ENCODE assay signal across 13 mouse cellular contexts in the genomic region with DNA sequence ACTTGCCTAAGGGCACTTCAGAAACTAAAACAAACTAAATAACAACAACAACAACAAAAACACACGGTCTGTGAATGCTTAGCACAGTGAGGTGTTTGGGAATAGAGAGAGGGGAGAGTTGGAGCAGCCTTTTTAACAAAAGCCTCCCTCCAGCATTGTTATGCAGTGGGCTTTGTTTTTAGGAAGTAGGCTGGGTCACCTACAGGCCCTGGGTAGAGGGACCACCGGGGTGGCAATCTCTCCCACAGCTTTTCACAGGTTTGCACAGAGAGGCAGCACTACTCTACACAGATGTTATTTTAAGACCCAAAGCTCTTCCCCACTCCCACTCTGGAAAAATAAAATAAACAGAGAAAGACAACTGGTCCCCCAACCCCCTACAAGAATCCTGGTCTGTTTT. TPM values are rescaled to one million over a fixed set of nuclear protein-coding genes. Genes with fewer than 3 reads are reported as not detected.
DNase-seq lines count a peak whose midpoint lies in the region; ATAC-seq and TF ChIP-seq lines count a peak whose summit lies in the region.
"Had no signal": no experiment of that assay in that cellular context is flagged by ENCODE, and none has a peak within 500 bp of the region (broad histone marks: within the 10 kb centered on the region; RNA-seq: fewer than 3 reads in every experiment).

No protein-coding gene starts in this region.

- no peak for TF ChIP-seq CTCF in midbrain, postnatal 0 days (IDR thresholded peaks at IDR 0.05)

- H3K4me1 ChIP-seq in forebrain, embryonic 10.5 days, result peaks cover 74% of the 10 kb centered on the region
- peaks cover 30% of the 10 kb centered on the region for H3K4me1 ChIP-seq in forebrain, embryonic 14.5 days (ENCODE audit: control insufficient read depth, insufficient read depth, low read length)
- H3K4me1 ChIP-seq in midbrain, embryonic 10.5 days, result peaks cover 44% of the 10 kb centered on the region
- no peaks in the 10 kb centered on the region for H3K4me1 ChIP-seq in midbrain, postnatal 0 days (ENCODE audit: insufficient read depth, low read length)
- H3K4me1 ChIP-seq in embryonic facial prominence, embryonic 13.5 days, result peaks cover 75% of the 10 kb centered on the region
- peaks cover 79% of the 10 kb centered on the region for H3K4me1 ChIP-seq in limb, embryonic 13.5 days

- no peaks in the 10 kb centered on the region for H3K9me3 ChIP-seq in forebrain, embryonic 10.5 days
- H3K9me3 ChIP-seq in forebrain, embryonic 14.5 days (replicated peaks; ENCODE audit: control insufficient read depth, low read length), result no peaks in the 10 kb centered on the region
- H3K9me3 ChIP-seq in midbrain, embryonic 10.5 days (replicated peaks), result no peaks in the 10 kb centered on the region
- H3K9me3 ChIP-seq in midbrain, postnatal 0 days (ENCODE audit: low read length), result no peaks in the 10 kb centered on the region
- H3K9me3 ChIP-seq in embryonic facial prominence, embryonic 13.5 days, result no peaks in the 10 kb centered on the region
- no peaks in the 10 kb centered on the region for H3K9me3 ChIP-seq in limb, embryonic 13.5 days

- peak overlapping the region; percentile 79 for H3K27ac ChIP-seq in forebrain, embryonic 10.5 days
- no peak overlapping the region for H3K27ac ChIP-seq in forebrain, embryonic 14.5 days (ENCODE audit: low read depth, low read length)
- peak overlapping the region; percentile 77 for H3K27ac ChIP-seq in midbrain, embryonic 10.5 days (replicated peaks)
- no peak overlapping the region for H3K27ac ChIP-seq in midbrain, postnatal 0 days (ENCODE audit: low read depth, low read length)
- peak overlapping the region; percentile 85 for H3K27ac ChIP-seq in embryonic facial prominence, embryonic 13.5 days
- H3K27ac ChIP-seq in limb, embryonic 13.5 days, result peak overlapping the region; percentile 74
- H3K27ac ChIP-seq: heart, adult 2 months had no signal

- no peak for ATAC-seq in forebrain, embryonic 14.5 days
- ATAC-seq in midbrain, postnatal 0 days (ENCODE audit: low FRiP score), result no peak
- no peak for ATAC-seq in embryonic facial prominence, embryonic 13.5 days (ENCODE audit: insufficient number of reproducible peaks, insufficient read depth, low FRiP score, low TSS enrichment, low read depth)
- ATAC-seq in limb, embryonic 13.5 days (ENCODE audit: low FRiP score, low read depth), result peak; percentile 10; the same call in 1 of the 2 replicates

- H3K4me3 ChIP-seq in forebrain, embryonic 10.5 days, result peak overlapping the region; percentile 12; the same call in 1 of the 2 replicates
- no peak overlapping the region for H3K4me3 ChIP-seq in forebrain, embryonic 14.5 days (ENCODE audit: low read depth, low read length)
- no peak overlapping the region for H3K4me3 ChIP-seq in midbrain, embryonic 10.5 days
- no peak overlapping the region for H3K4me3 ChIP-seq in midbrain, postnatal 0 days (ENCODE audit: low read depth, low read length)
- no peak overlapping the region for H3K4me3 ChIP-seq in embryonic facial prominence, embryonic 13.5 days
- H3K4me3 ChIP-seq in limb, embryonic 13.5 days, result no peak overlapping the region
- H3K4me3 ChIP-seq: heart, adult 2 months had no signal

- peaks cover 13% of the 10 kb centered on the region; the same call in 1 of the 2 replicates for H3K27me3 ChIP-seq in forebrain, embryonic 10.5 days (ENCODE audit: poor library complexity, severe bottlenecking)
- peaks cover 10% of the 10 kb centered on the region for H3K27me3 ChIP-seq in forebrain, embryonic 14.5 days (replicated peaks; ENCODE audit: control insufficient read depth, insufficient read depth, low read length)
- no peaks in the 10 kb centered on the region for H3K27me3 ChIP-seq in midbrain, embryonic 10.5 days (ENCODE audit: low read depth, poor library complexity, severe bottlenecking)
- no peaks in the 10 kb centered on the region for H3K27me3 ChIP-seq in midbrain, postnatal 0 days (ENCODE audit: insufficient read depth, low read length)
- H3K27me3 ChIP-seq in embryonic facial prominence, embryonic 13.5 days, result no peaks in the 10 kb centered on the region
- no peaks in the 10 kb centered on the region for H3K27me3 ChIP-seq in limb, embryonic 13.5 days

- DNase-seq in forebrain, embryonic 10.5 days (ENCODE audit: extremely low spot score, low spot score), result no peak
- DNase-seq in forebrain, embryonic 14.5 days (ENCODE audit: low spot score), result no peak
- DNase-seq in midbrain, embryonic 10.5 days (ENCODE audit: low spot score), result no peak
- DNase-seq in midbrain, postnatal 0 days (ENCODE audit: low spot score), result no peak
- DNase-seq in left cerebral cortex, adult 11 months (ENCODE audit: low spot score), result no peak
- DNase-seq in heart, adult 11 months, result no peak
- DNase-seq: cerebellum, postnatal 36 days; kidney, adult 8-10 months; layer of hippocampus, postnatal 36 days; right cerebral cortex, adult 18-20 months had no signal

- no peak overlapping the region for H3K4me2 ChIP-seq in forebrain, embryonic 14.5 days (ENCODE audit: low read length)
- H3K4me2 ChIP-seq in midbrain, postnatal 0 days (ENCODE audit: low read depth, low read length, poor library complexity, severe bottlenecking), result no peak overlapping the region
- H3K4me2 ChIP-seq in embryonic facial prominence, embryonic 13.5 days, result peak overlapping the region; percentile 14; the same call in 1 of the 2 replicates
- H3K4me2 ChIP-seq in limb, embryonic 13.5 days (replicated peaks), result peak overlapping the region; percentile 23

- WGBS in forebrain, embryonic 10.5 days, result 6% methylated on average over 2 of the region's 2 CpGs
- WGBS in forebrain, embryonic 14.5 days, result 11% methylated on average over 2 of the region's 2 CpGs
- 10% methylated on average over 2 of the region's 2 CpGs for WGBS in midbrain, embryonic 10.5 days
- WGBS in midbrain, postnatal 0 days, result 13% methylated on average over 2 of the region's 2 CpGs
- 6% methylated on average over 2 of the region's 2 CpGs for WGBS in embryonic facial prominence, embryonic 13.5 days
- 3% methylated on average over 2 of the region's 2 CpGs for WGBS in limb, embryonic 13.5 days

- peaks cover 99% of the 10 kb centered on the region for H3K36me3 ChIP-seq in forebrain, embryonic 10.5 days (replicated peaks)
- H3K36me3 ChIP-seq in forebrain, embryonic 14.5 days (ENCODE audit: control insufficient read depth, insufficient read depth, low read length), result peaks cover 50% of the 10 kb centered on the region
- peaks cover 100% of the 10 kb centered on the region for H3K36me3 ChIP-seq in midbrain, embryonic 10.5 days
- peaks cover 59% of the 10 kb centered on the region for H3K36me3 ChIP-seq in midbrain, postnatal 0 days (ENCODE audit: insufficient read depth, low read length)
- peaks cover 75% of the 10 kb centered on the region for H3K36me3 ChIP-seq in embryonic facial prominence, embryonic 13.5 days
- H3K36me3 ChIP-seq in limb, embryonic 13.5 days, result peaks cover 86% of the 10 kb centered on the region

- H3K9ac ChIP-seq in forebrain, embryonic 14.5 days (ENCODE audit: low read length), result no peak overlapping the region
- H3K9ac ChIP-seq in midbrain, postnatal 0 days (replicated peaks; ENCODE audit: low read length, poor library complexity, severe bottlenecking), result no peak overlapping the region
- H3K9ac ChIP-seq in embryonic facial prominence, embryonic 13.5 days, result no peak overlapping the region
- H3K9ac ChIP-seq in limb, embryonic 13.5 days, result no peak overlapping the region; the same call in 1 of the 2 replicates

RNA-seq across cellular contexts. Expression of a gene that starts 31.8 kb away (rescaled TPM):
- polyA plus RNA-seq in forebrain, embryonic 10.5 days (2016; fragmentation: Nextera tagmentation; extraction: Ambion mirVana), result 22.4 and 23.9 TPM in 2 replicates
- 12.8 and 13.1 TPM in 2 replicates for polyA plus RNA-seq in forebrain, embryonic 14.5 days (2014; fragmentation: Nextera tagmentation; extraction: Ambion mirVana)
- polyA plus RNA-seq in midbrain, embryonic 10.5 days (2016; fragmentation: Nextera tagmentation; extraction: Ambion mirVana), result 26.7 and 28.3 TPM in 2 replicates
- total RNA-seq in midbrain, postnatal 0 days (2014; rRNA removed), result 12.1 and 17.7 TPM in 2 replicates
- 9.2 and 9.3 TPM in 2 replicates for polyA plus RNA-seq in midbrain, postnatal 0 days (2015; fragmentation: Nextera tagmentation; extraction: Ambion mirVana)
- 21.0 and 21.2 TPM in 2 replicates for polyA plus RNA-seq in embryonic facial prominence, embryonic 13.5 days (2015; fragmentation: Nextera tagmentation; extraction: Ambion mirVana)
- polyA plus RNA-seq in limb, embryonic 13.5 days (2015; fragmentation: Nextera tagmentation; extraction: Ambion mirVana), result 22.2 and 23.2 TPM in 2 replicates

RNA-seq across cellular contexts. Expression of a gene that starts 44.5 kb away (rescaled TPM):
- 21.0 and 23.6 TPM in 2 replicates for polyA plus RNA-seq in forebrain, embryonic 10.5 days (2016; fragmentation: Nextera tagmentation; extraction: Ambion mirVana)
- polyA plus RNA-seq in forebrain, embryonic 14.5 days (2014; fragmentation: Nextera tagmentation; extraction: Ambion mirVana), result 9.7 and 11.3 TPM in 2 replicates
- polyA plus RNA-seq in midbrain, embryonic 10.5 days (2016; fragmentation: Nextera tagmentation; extraction: Ambion mirVana), result 30.9 and 31.6 TPM in 2 replicates
- 27.8 and 29.9 TPM in 2 replicates for total RNA-seq in midbrain, postnatal 0 days (2014; rRNA removed)
- polyA plus RNA-seq in midbrain, postnatal 0 days (2015; fragmentation: Nextera tagmentation; extraction: Ambion mirVana), result 6.8 and 7.9 TPM in 2 replicates
- 30.6 and 30.8 TPM in 2 replicates for polyA plus RNA-seq in embryonic facial prominence, embryonic 13.5 days (2015; fragmentation: Nextera tagmentation; extraction: Ambion mirVana)
- polyA plus RNA-seq in limb, embryonic 13.5 days (2015; fragmentation: Nextera tagmentation; extraction: Ambion mirVana), result 27.4 and 30.0 TPM in 2 replicates

Comparison
In these comparisons a context has a peak if more than half of its experiments do, and no peak if none do; other contexts are left out.
1. H3K27ac ChIP-seq: peak in forebrain, embryonic 10.5 days (single experiment), midbrain, embryonic 10.5 days (single experiment), embryonic facial prominence, embryonic 13.5 days (single experiment) and limb, embryonic 13.5 days (single experiment); none in forebrain, embryonic 14.5 days (single experiment) and midbrain, postnatal 0 days (single experiment).
2. H3K4me2 ChIP-seq: peak in embryonic facial prominence, embryonic 13.5 days (single experiment) and limb, embryonic 13.5 days (single experiment); none in forebrain, embryonic 14.5 days (single experiment) and midbrain, postnatal 0 days (single experiment).